In the genomic region with DNA sequence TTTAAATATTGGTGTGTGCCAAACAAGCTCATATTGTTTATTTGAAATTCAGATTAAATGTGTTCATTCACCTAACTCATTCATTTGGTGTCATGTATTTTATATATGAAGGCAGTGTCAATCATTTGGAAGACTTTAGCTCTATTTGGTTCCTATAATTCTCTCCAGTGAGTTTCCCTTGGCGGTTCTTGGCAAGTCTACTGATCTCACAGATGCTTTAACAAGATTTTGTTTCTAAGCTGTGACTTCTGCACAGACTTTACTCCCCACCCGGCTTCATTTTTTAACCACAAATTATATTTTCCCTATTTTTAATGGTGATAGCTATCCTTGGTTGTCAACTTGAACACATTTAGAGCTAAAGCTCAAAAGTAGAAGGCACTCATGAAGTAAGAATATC, we compare ENCODE assay signal across 19 mouse cellular contexts.
"Had no signal": no experiment of that assay in that cellular context is flagged by ENCODE, and none has a peak within 500 bp of the region (broad histone marks: within the 10 kb centered on the region; RNA-seq: fewer than 3 reads in every experiment).

No protein-coding gene starts in this region.

- H3K9ac ChIP-seq: lung, embryonic 15.5 days; midbrain, embryonic 13.5 days; midbrain, embryonic 15.5 days; neural tube, embryonic 12.5 days had no signal

- H3K27me3 ChIP-seq: lung, embryonic 15.5 days; megakaryocyte, embryonic 14.5 days; midbrain, embryonic 13.5 days; midbrain, embryonic 15.5 days; neural tube, embryonic 12.5 days had no signal

- H3K9me3 ChIP-seq: lung, embryonic 15.5 days; megakaryocyte, embryonic 14.5 days; midbrain, embryonic 13.5 days; midbrain, embryonic 15.5 days; neural tube, embryonic 12.5 days had no signal

- H3K4me3 ChIP-seq: lung, embryonic 15.5 days; megakaryocyte, embryonic 14.5 days; midbrain, embryonic 13.5 days; midbrain, embryonic 15.5 days; neural tube, embryonic 12.5 days had no signal

- ATAC-seq: lung, postnatal 0 days; midbrain, embryonic 13.5 days; midbrain, embryonic 15.5 days had no signal

- H3K36me3 ChIP-seq: lung, embryonic 15.5 days; midbrain, embryonic 13.5 days; midbrain, embryonic 15.5 days; neural tube, embryonic 12.5 days had no signal

- H3K4me1 ChIP-seq: lung, embryonic 15.5 days; megakaryocyte, embryonic 14.5 days; midbrain, embryonic 13.5 days; midbrain, embryonic 15.5 days; neural tube, embryonic 12.5 days had no signal

- DNase-seq: lung, adult 2 months; lung, postnatal 14 days; lung, postnatal 36 days; retina, postnatal 1 day; right cerebral cortex, adult 18-20 months; right cerebral cortex, postnatal 25 days; right cerebral cortex, postnatal 4 days; spleen, adult 18-20 months; thymus, adult 18-20 months; thymus, postnatal 14 days; thymus, postnatal 36 days had no signal

- H3K4me2 ChIP-seq: lung, embryonic 15.5 days; midbrain, embryonic 11.5 days; midbrain, embryonic 13.5 days; midbrain, embryonic 15.5 days; neural tube, embryonic 12.5 days had no signal

- H3K27ac ChIP-seq: lung, embryonic 15.5 days; macrophage; midbrain, embryonic 13.5 days; midbrain, embryonic 15.5 days; neural tube, embryonic 12.5 days had no signal
